Mouse (Mus musculus) layer of hippocampus, postnatal 14 days (tissue): ENCODE results near the gene Stx2. TPM values are rescaled to one million over a fixed set of nuclear protein-coding genes. Genes with fewer than 3 reads are reported as not detected.
"Not testable (repeated sequence)": the region's sequence is repeated elsewhere in the genome, so short reads cannot be mapped to it uniquely, and the experiment has no call there.

Experiments used
- DNase-seq, 2 experiments: peaks; one replicate each; pipeline ENCODE4 v3.0.0; 2021 to 2022; ENCODE audit warnings: low spot score in 2 of 2, mixed read lengths in 1 of 2
- total RNA-seq, 2 experiments: library from RNA; stranded (reverse); gene quantifications; 2 replicates each; pipeline ENCODE4 v1.2.3; 2021

Stx2 gene
- total RNA-seq, 2 experiments from 2014 or later, result 31.0 to 33.1 TPM

- no peak for DNase-seq
Observed at GRCm38 (mm10) chr5:129015020-129015419, 6.6 kb upstream of the Stx2 start.

GRCm38 (mm10) chr5:129010937-129011336 is 2.6 kb upstream of the Stx2 start:
- DNase-seq, result no peak

- DNase-seq, result no peak
Observed at GRCm38 (mm10) chr5:129009577-129009976, 1.2 kb upstream of the Stx2 start.

- DNase-seq, result no peak
Observed at GRCm38 (mm10) chr5:129008008-129008407, 366 bp downstream of the Stx2 start.

- DNase-seq, result no peak
Observed at GRCm38 (mm10) chr5:129007105-129007957, 1.0 kb downstream of the Stx2 start.

GRCm38 (mm10) chr5:129006031-129006788 is 2.2 kb downstream of the Stx2 start:
- no peak for DNase-seq

- DNase-seq, result no peak
Observed at GRCm38 (mm10) chr5:129005416-129005815, 3.0 kb downstream of the Stx2 start.

- no peak for DNase-seq
Observed at GRCm38 (mm10) chr5:129002571-129003011, 5.8 kb downstream of the Stx2 start.

- no peak for DNase-seq
Observed at GRCm38 (mm10) chr5:129000706-129001468, 7.5 kb downstream of the Stx2 start.

GRCm38 (mm10) chr5:128987141-128987954 is 21.0 kb downstream of the Stx2 start:
- DNase-seq, result no peak

GRCm38 (mm10) chr5:128985946-128986345 is 22.4 kb downstream of the Stx2 start:
- no peak for DNase-seq

GRCm38 (mm10) chr5:128984536-128984935 is 23.8 kb downstream of the Stx2 start:
- no peak for DNase-seq

- peak in 1 of 2 experiments; percentile 49 for DNase-seq
Observed at GRCm38 (mm10) chr5:128981607-128982006, 26.8 kb downstream of the Stx2 start.

GRCm38 (mm10) chr5:128980857-128981256 is 27.5 kb downstream of the Stx2 start:
- DNase-seq, result no peak

GRCm38 (mm10) chr5:128978957-128979356 is 29.4 kb downstream of the Stx2 start:
- no peak for DNase-seq

- not testable (repeated sequence) for DNase-seq
Observed at GRCm38 (mm10) chr5:128977466-128977865, 30.9 kb downstream of the Stx2 start.

- DNase-seq, result no peak
Observed at GRCm38 (mm10) chr5:128976266-128976665, 32.1 kb downstream of the Stx2 start.

- peak; percentile 76 to 82 for DNase-seq
Observed at GRCm38 (mm10) chr5:128971298-128971697, 37.1 kb downstream of the Stx2 start.

GRCm38 (mm10) chr5:128970878-128971277 is 37.5 kb downstream of the Stx2 start:
- no peak for DNase-seq

GRCm38 (mm10) chr5:128964353-128964752 is 44.0 kb downstream of the Stx2 start:
- no peak for DNase-seq

GRCm38 (mm10) chr5:128958916-128959315 is 49.5 kb downstream of the Stx2 start:
- DNase-seq, result no peak
